Mouse (Mus musculus): ENCODE measurements around the gene Nup98. TPM values are rescaled to one million over a fixed set of nuclear protein-coding genes. Genes with fewer than 3 reads are reported as not detected.

The Nup98 gene
- polyA plus RNA-seq, 1 experiment from 2014 or later = 29.5 TPM

- Histone ChIP-seq H3K9me3 (no peaks in the 10 kb centered on the region), H3K27me3 (replicated peaks) (no peaks in the 10 kb centered on the region), H3K9ac (no peak overlapping the region), H3K36me3 (no peaks in the 10 kb centered on the region), H3K4me2 (peak overlapping the region; percentile 88), H3K4me1 (peaks cover 60% of the 10 kb centered on the region), H3K4me3 (replicated peaks) (no peak overlapping the region; the same call in 1 of the 2 replicates), H3K27ac (no peak overlapping the region)
- 61% methylated on average over 12 of the region's 12 CpGs for WGBS
- no peak for ATAC-seq (ENCODE audit: insufficient read depth, low FRiP score, low read depth)
Observed at GRCm38 (mm10) chr7:102246956-102247797, 37.2 kb upstream of the Nup98 start.

- H3K36me3 ChIP-seq = no peaks in the 10 kb centered on the region
- no peak for ATAC-seq (ENCODE audit: insufficient read depth, low FRiP score, low read depth)
- 49% methylated on average over 6 of the region's 6 CpGs for WGBS
- H3K9ac ChIP-seq = no peak overlapping the region
- H3K4me2 ChIP-seq = peak overlapping the region; percentile 88
- no peak overlapping the region for H3K4me3 ChIP-seq (replicated peaks)
- H3K9me3 ChIP-seq = no peaks in the 10 kb centered on the region
- no peaks in the 10 kb centered on the region for H3K27me3 ChIP-seq (replicated peaks)
- H3K27ac ChIP-seq = peak overlapping the region; percentile 31; the same call in 1 of the 2 replicates
- peaks cover 58% of the 10 kb centered on the region for H3K4me1 ChIP-seq
Observed at GRCm38 (mm10) chr7:102246265-102246664, 36.3 kb upstream of the Nup98 start.

- peak overlapping the region; percentile 32 for H3K4me2 ChIP-seq
- H3K27ac ChIP-seq = peak overlapping the region; percentile 31
- H3K4me3 ChIP-seq (replicated peaks) = no peak overlapping the region
- no peaks in the 10 kb centered on the region; the same call in 1 of the 2 replicates for H3K36me3 ChIP-seq
- peaks cover 55% of the 10 kb centered on the region for H3K4me1 ChIP-seq
- H3K9me3 ChIP-seq = no peaks in the 10 kb centered on the region
- 5% methylated on average over 1 of the region's 1 CpGs for WGBS
- H3K27me3 ChIP-seq (replicated peaks) = no peaks in the 10 kb centered on the region
- H3K9ac ChIP-seq = no peak overlapping the region
- ATAC-seq (ENCODE audit: insufficient read depth, low FRiP score, low read depth) = no peak
Observed at GRCm38 (mm10) chr7:102245775-102246174, 35.8 kb upstream of the Nup98 start.

- Histone ChIP-seq H3K9me3 (no peaks in the 10 kb centered on the region), H3K9ac (no peak overlapping the region), H3K27ac (peak overlapping the region; percentile 31), H3K36me3 (peaks cover 6% of the 10 kb centered on the region), H3K4me1 (peaks cover 55% of the 10 kb centered on the region), H3K4me3 (replicated peaks) (no peak overlapping the region), H3K27me3 (replicated peaks) (no peaks in the 10 kb centered on the region), H3K4me2 (no peak overlapping the region)
- 69% methylated on average over 3 of the region's 3 CpGs for WGBS
- ATAC-seq (ENCODE audit: insufficient read depth, low FRiP score, low read depth) = no peak
Observed at GRCm38 (mm10) chr7:102244782-102245535, 35.0 kb upstream of the Nup98 start.

- no peak overlapping the region for H3K4me2 ChIP-seq
- 59% methylated on average over 2 of the region's 2 CpGs for WGBS
- 0 out of 2 replicates have a peak overlapping the region, but pooled peaks have one; percentile 22 for H3K27ac ChIP-seq
- no peak overlapping the region for H3K9ac ChIP-seq
- peaks cover 52% of the 10 kb centered on the region for H3K4me1 ChIP-seq
- H3K4me3 ChIP-seq (replicated peaks) = no peak overlapping the region
- ATAC-seq (ENCODE audit: insufficient read depth, low FRiP score, low read depth) = no peak
- H3K36me3 ChIP-seq = peaks cover 15% of the 10 kb centered on the region
- no peaks in the 10 kb centered on the region for H3K9me3 ChIP-seq
- no peaks in the 10 kb centered on the region for H3K27me3 ChIP-seq (replicated peaks)
Observed at GRCm38 (mm10) chr7:102243870-102244269, 33.9 kb upstream of the Nup98 start.

GRCm38 (mm10) chr7:102242917-102243316 lies 32.9 kb upstream of the Nup98 start:
- Histone ChIP-seq H3K4me1 (peaks cover 42% of the 10 kb centered on the region), H3K9me3 (no peaks in the 10 kb centered on the region), H3K9ac (no peak overlapping the region), H3K4me2 (no peak overlapping the region), H3K27me3 (replicated peaks) (no peaks in the 10 kb centered on the region), H3K4me3 (replicated peaks) (no peak overlapping the region), H3K36me3 (peaks cover 23% of the 10 kb centered on the region), H3K27ac (peak overlapping the region; percentile 22; the same call in 1 of the 2 replicates)
- WGBS = 63% methylated on average over 3 of the region's 3 CpGs
- ATAC-seq (ENCODE audit: insufficient read depth, low FRiP score, low read depth) = no peak

- ATAC-seq (ENCODE audit: insufficient read depth, low FRiP score, low read depth) = no peak
- Histone ChIP-seq H3K4me1 (peaks cover 37% of the 10 kb centered on the region), H3K9me3 (no peaks in the 10 kb centered on the region), H3K4me3 (replicated peaks) (no peak overlapping the region), H3K9ac (no peak overlapping the region), H3K4me2 (no peak overlapping the region), H3K36me3 (peaks cover 28% of the 10 kb centered on the region), H3K27me3 (replicated peaks) (no peaks in the 10 kb centered on the region), H3K27ac (no peak overlapping the region; the same call in 1 of the 2 replicates)
- WGBS = 79% methylated on average over 5 of the region's 5 CpGs
Observed at GRCm38 (mm10) chr7:102242371-102242770, 32.4 kb upstream of the Nup98 start.

- Histone ChIP-seq H3K4me3 (replicated peaks) (no peak overlapping the region), H3K27ac (no peak overlapping the region), H3K9me3 (no peaks in the 10 kb centered on the region), H3K4me2 (no peak overlapping the region), H3K36me3 (peaks cover 45% of the 10 kb centered on the region), H3K27me3 (replicated peaks) (no peaks in the 10 kb centered on the region), H3K4me1 (peaks cover 9% of the 10 kb centered on the region; the same call in 1 of the 2 replicates), H3K9ac (no peak overlapping the region)
- 82% methylated on average over 16 of the region's 16 CpGs for WGBS
- no peak for ATAC-seq (ENCODE audit: insufficient read depth, low FRiP score, low read depth)
Observed at GRCm38 (mm10) chr7:102239591-102239990, 29.6 kb upstream of the Nup98 start.

GRCm38 (mm10) chr7:102238686-102239286 lies 28.8 kb upstream of the Nup98 start:
- Histone ChIP-seq H3K27me3 (replicated peaks) (no peaks in the 10 kb centered on the region), H3K36me3 (peaks cover 49% of the 10 kb centered on the region), H3K4me2 (no peak overlapping the region), H3K27ac (no peak overlapping the region), H3K4me1 (0 out of 2 replicates have a peak, but pooled peaks cover 5% of the 10 kb centered on the region), H3K9ac (no peak overlapping the region), H3K9me3 (no peaks in the 10 kb centered on the region), H3K4me3 (replicated peaks) (no peak overlapping the region)
- 77% methylated on average over 8 of the region's 8 CpGs for WGBS
- ATAC-seq (ENCODE audit: insufficient read depth, low FRiP score, low read depth) = no peak

GRCm38 (mm10) chr7:102233059-102233458 lies 23.1 kb upstream of the Nup98 start:
- H3K4me3 ChIP-seq (replicated peaks) = no peak overlapping the region
- WGBS = 71% methylated on average over 4 of the region's 4 CpGs
- no peak overlapping the region for H3K4me2 ChIP-seq
- peaks cover 34% of the 10 kb centered on the region for H3K36me3 ChIP-seq
- no peaks in the 10 kb centered on the region for H3K4me1 ChIP-seq
- ATAC-seq (ENCODE audit: insufficient read depth, low FRiP score, low read depth) = no peak
- H3K27me3 ChIP-seq (replicated peaks) = no peaks in the 10 kb centered on the region
- no peak overlapping the region for H3K27ac ChIP-seq
- no peak overlapping the region for H3K9ac ChIP-seq
- no peaks in the 10 kb centered on the region for H3K9me3 ChIP-seq

GRCm38 (mm10) chr7:102229814-102230213 lies 19.8 kb upstream of the Nup98 start:
- H3K4me1 ChIP-seq = no peaks in the 10 kb centered on the region
- no peak overlapping the region for H3K4me2 ChIP-seq
- WGBS = 85% methylated on average over 6 of the region's 6 CpGs
- no peak for ATAC-seq (ENCODE audit: insufficient read depth, low FRiP score, low read depth)
- H3K27me3 ChIP-seq (replicated peaks) = no peaks in the 10 kb centered on the region
- H3K27ac ChIP-seq = no peak overlapping the region
- H3K4me3 ChIP-seq (replicated peaks) = no peak overlapping the region
- 0 out of 2 replicates have a peak, but pooled peaks cover 10% of the 10 kb centered on the region for H3K36me3 ChIP-seq
- H3K9me3 ChIP-seq = no peaks in the 10 kb centered on the region
- no peak overlapping the region for H3K9ac ChIP-seq
